Mouse (Mus musculus) left cerebral cortex, adult 2 months (tissue): Measurements from ENCODE around the gene Gm5965. TPM values are rescaled to one million over a fixed set of nuclear protein-coding genes. Genes with fewer than 3 reads are reported as not detected.

Source experiments
- DNase-seq, 2 experiments: peaks; one replicate each; pipeline ENCODE4 v3.0.0; 2021 to 2022; ENCODE audit warnings: low spot score in 2 of 2, mixed read lengths in 1 of 2; ENCODE audit errors: extremely low spot score in 1 of 2
- H3K27ac ChIP-seq: fragments of 200-600 bp; 2 replicates; pipeline ENCODE4 v1.8.1; 2022
- H3K4me3 ChIP-seq: fragments of 200-600 bp; 2 replicates; pipeline ENCODE4 v1.8.1; 2022
- CTCF ChIP-seq: fragments of 200-600 bp; IDR thresholded peaks from 2 replicates; pipeline ENCODE4 v1.8.1; 2022; ENCODE audit warnings: antibody characterized with exemption, mild to moderate bottlenecking, moderate library complexity
- intact Hi-C: fragments of 180-260 bp; cut with DNase I; formaldehyde crosslinking; loops from one replicate; pipeline ENCODE4 v1.15.1; 2025
- total RNA-seq, 2 experiments: library from RNA; stranded (reverse); gene quantifications; 2 replicates each; pipeline ENCODE4 v1.2.3; 2021

Gene Gm5965
- total RNA-seq, 2 experiments from 2014 or later = not detected

GRCm38 (mm10) chr16:88826095-88826652 lies 48.5 kb downstream of the Gm5965 start, which contains the start of gene Krtap14:
Krtap14 (minus strand) TSS chr16:88826145.
- DNase-seq = no peak
- H3K27ac ChIP-seq = no peak within 1 kb of the TSS
- intact Hi-C loops = loop anchor here (10.0 kb wide), 1 partner anchor 451 kb away; no protein-coding TSS in a partner anchor
- H3K4me3 ChIP-seq = no peak within 1 kb of the TSS
- no peak for TF ChIP-seq CTCF

- DNase-seq = no peak
- intact Hi-C loops = loop anchor here (10.0 kb wide), 1 partner anchor 452 kb away; no protein-coding TSS in a partner anchor
- no peak overlapping the region for H3K27ac ChIP-seq
- no peak overlapping the region for H3K4me3 ChIP-seq
- no peak for TF ChIP-seq CTCF
These were observed 49.3 kb downstream of the Gm5965 start for GRCm38 (mm10) chr16:88826978-88827377.

Other genes with a start within 250 kb of the Gm5965 start
- gene Cldn8, start 214.7 kb upstream of the Gm5965 start, total RNA-seq = not detected
- not detected for gene Krtap24-1, start 165.6 kb upstream of the Gm5965 start, total RNA-seq
- not detected for gene 2310079G19Rik, start 150.2 kb upstream of the Gm5965 start, total RNA-seq
- not detected for gene Krtap26-1, start 130.1 kb upstream of the Gm5965 start, total RNA-seq
- not detected for gene Krtap27-1, start 106.2 kb upstream of the Gm5965 start, total RNA-seq
- gene 2310061N02Rik, start 69.9 kb upstream of the Gm5965 start, total RNA-seq = not detected
- gene Krtap13-1, start 49.0 kb upstream of the Gm5965 start, total RNA-seq = not detected
- not detected for gene Krtap13, start 26.3 kb upstream of the Gm5965 start, total RNA-seq
- gene 2310034C09Rik, start 19.0 kb upstream of the Gm5965 start, total RNA-seq = not detected
- gene 2310057N15Rik, start 3.7 kb upstream of the Gm5965 start, total RNA-seq = not detected
- not detected for gene Gm20741, start 34.3 kb downstream of the Gm5965 start, total RNA-seq
- not detected for gene Krtap15, start 42.3 kb downstream of the Gm5965 start, total RNA-seq
- not detected for gene Krtap14, start 48.2 kb downstream of the Gm5965 start, total RNA-seq
- not detected for gene Krtap19-1, start 91.5 kb downstream of the Gm5965 start, total RNA-seq
- not detected for gene Krtap19-2, start 96.4 kb downstream of the Gm5965 start, total RNA-seq
- not detected for gene Krtap19-3, start 100.1 kb downstream of the Gm5965 start, total RNA-seq
- not detected for gene Krtap19-4, start 107.2 kb downstream of the Gm5965 start, total RNA-seq
- gene Krtap19-5, start 118.6 kb downstream of the Gm5965 start, total RNA-seq = not detected
- gene Krtap19-9b, start 154.4 kb downstream of the Gm5965 start, total RNA-seq = not detected
- not detected for gene Krtap16-3, start 185.0 kb downstream of the Gm5965 start, total RNA-seq
- not detected for gene Krtap22-2, start 232.9 kb downstream of the Gm5965 start, total RNA-seq
- not detected for gene Gm10229, start 237.4 kb downstream of the Gm5965 start, total RNA-seq